Mouse (Mus musculus) kidney, postnatal 4 days (tissue): Measurements from ENCODE around the gene Itpr2.

ENCODE experiments used
- DNase-seq, 2 experiments: peaks; one replicate each; pipeline ENCODE4 v3.0.0; 2021; ENCODE audit warnings: mixed read lengths in 2 of 2

Itpr2 gene

GRCm38 (mm10) chr6:146208983-146209382, 293.0 kb downstream of the Itpr2 start:
- peak; percentile 27 to 46 for DNase-seq

GRCm38 (mm10) chr6:146207204-146207959, 294.6 kb downstream of the Itpr2 start:
- DNase-seq: peak; percentile 13 to 36

- DNase-seq: no peak
Observed at GRCm38 (mm10) chr6:146205136-146205535, 296.9 kb downstream of the Itpr2 start.

DNA sequence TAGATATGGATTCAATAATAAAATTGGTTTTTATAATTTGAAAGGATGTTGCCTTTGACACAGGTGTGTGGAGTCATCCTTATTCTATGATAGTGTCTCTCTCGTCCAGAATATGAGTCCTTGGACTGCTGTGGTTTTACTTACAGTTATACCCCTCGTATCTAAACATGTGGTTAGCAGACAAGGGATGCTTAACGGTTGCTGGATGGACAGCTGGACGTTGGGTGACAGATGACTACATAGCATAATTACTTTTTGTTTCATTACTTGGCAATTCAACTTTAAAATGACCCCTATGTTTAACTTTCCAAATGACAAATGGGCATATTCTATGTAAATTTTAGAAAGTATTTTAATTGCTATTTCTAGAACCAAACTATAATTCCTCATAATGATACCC, 297.6 kb downstream of the Itpr2 start:
- no peak for DNase-seq

- no peak for DNase-seq
Observed at GRCm38 (mm10) chr6:146197868-146198379, 304.1 kb downstream of the Itpr2 start.

DNA sequence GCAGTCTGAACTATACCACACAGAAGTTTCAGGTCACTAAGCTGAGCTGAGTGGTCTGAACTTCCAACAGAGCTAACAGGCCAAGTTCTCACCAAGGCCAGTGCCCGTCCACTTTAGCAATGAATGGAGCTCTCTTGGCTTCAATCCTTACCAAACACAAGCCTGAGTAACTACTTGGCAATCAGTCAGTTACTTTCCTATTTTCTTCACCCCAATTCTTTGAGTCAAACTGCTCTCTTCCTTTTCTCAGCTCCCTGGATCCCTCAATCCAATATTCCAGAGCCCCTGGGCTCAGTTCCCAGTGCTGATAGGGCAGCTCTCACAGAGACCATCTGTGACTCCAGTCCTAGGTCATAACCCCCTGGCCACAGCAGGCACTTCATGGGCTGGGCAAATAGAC, 305.3 kb downstream of the Itpr2 start:
- DNase-seq: no peak

- DNase-seq: no peak
Observed at GRCm38 (mm10) chr6:146195854-146196457, 306.1 kb downstream of the Itpr2 start.

- no peak for DNase-seq
Observed at GRCm38 (mm10) chr6:146191931-146192330, 310.1 kb downstream of the Itpr2 start.

GRCm38 (mm10) chr6:146190006-146190405, 312.0 kb downstream of the Itpr2 start:
- DNase-seq: peak; percentile 69 to 75

- no peak for DNase-seq
Observed at GRCm38 (mm10) chr6:146185532-146185931, 316.5 kb downstream of the Itpr2 start.

DNA sequence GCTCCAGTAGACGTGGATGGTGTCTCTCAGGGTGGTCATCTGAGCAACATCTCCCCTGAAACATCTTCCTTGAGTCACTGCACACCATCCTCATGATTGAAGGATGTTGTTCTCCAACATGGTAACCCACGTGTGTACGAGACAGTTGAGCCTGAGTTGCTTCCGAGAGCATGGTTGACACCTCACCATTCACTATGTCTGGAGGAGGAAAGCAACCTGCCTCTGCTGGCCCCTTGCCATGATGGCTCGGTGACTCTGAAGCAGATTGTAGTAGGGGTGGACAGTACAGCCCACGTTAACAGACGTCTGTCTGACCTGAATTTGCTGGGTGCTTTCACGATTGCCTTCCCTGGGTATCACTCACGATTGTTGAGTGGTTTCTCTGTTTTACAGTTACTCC, 317.3 kb downstream of the Itpr2 start:
- no peak for DNase-seq

- no peak for DNase-seq
Observed at GRCm38 (mm10) chr6:146174644-146175250, 327.3 kb downstream of the Itpr2 start.

- peak; percentile 65 to 77 for DNase-seq
Observed at GRCm38 (mm10) chr6:146170603-146171051, 331.4 kb downstream of the Itpr2 start.

DNA sequence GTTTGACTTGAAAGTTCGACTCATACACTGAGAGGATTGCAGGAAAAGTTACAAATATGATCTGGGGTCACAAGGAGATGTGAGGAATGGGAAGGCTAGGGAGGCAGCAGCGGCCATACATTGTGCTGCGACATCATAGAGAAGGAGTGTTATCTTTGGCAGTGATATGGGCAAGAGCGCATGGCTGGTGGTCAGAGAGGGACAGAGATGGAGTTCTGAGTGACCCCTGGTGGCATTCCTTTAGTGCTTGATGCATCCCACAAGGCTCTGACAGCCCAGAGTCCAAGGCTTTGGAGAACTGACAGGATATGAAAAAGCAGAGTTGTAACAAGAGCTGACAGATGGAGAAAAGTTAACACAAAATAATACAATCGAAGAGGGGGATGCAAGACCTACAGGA, 334.8 kb downstream of the Itpr2 start:
- peak; percentile 12 to 25 for DNase-seq

GRCm38 (mm10) chr6:146159641-146160040, 342.4 kb downstream of the Itpr2 start:
- no peak for DNase-seq

GRCm38 (mm10) chr6:146158717-146159116, 343.3 kb downstream of the Itpr2 start:
- no peak for DNase-seq

DNA sequence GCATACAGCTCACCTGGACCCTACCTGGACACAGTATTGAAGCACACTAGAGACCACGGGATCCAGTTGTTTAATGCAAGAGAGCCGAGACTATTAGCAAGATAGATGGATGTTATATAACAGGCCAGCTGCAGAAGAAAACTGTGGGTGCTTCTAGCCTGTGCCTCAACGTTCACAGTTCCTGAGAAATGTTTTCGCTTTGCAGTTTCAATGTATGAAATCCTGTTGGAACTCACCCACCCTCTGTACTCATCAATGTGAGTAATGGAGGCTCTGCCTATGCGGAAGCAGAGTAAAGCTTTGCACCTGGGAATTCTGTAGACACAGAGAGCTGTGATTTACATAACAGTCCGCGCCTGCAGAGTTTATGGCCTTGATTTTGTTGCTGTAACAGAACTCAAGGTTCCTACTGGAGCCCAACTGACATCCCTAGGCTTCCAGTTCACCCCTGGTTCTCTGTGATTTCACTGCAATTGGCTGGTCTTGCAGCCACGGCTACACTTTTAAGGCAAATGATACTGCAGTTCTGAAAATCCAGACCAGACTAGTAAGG, 344.0 kb downstream of the Itpr2 start:
- no peak for DNase-seq

GRCm38 (mm10) chr6:146157099-146157498, 344.9 kb downstream of the Itpr2 start:
- no peak for DNase-seq

DNA sequence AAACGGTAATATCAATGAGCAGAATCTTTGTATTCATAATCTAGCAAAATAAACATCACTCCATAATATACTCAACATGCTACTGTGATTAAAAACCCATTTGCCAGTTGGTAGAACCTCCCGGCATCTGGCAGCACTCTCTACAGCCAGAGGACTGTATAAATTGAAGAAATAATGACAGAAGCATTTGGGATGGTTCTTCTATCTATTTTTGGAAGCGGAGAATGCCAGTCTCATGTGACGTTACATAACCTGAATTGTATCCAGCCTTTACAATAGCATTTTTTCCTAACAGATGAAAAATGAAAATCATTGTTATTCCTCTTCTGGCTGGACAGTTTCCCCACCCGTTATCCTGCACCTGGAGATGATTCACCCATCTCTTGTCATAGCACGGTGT, 345.5 kb downstream of the Itpr2 start:
- no peak for DNase-seq

GRCm38 (mm10) chr6:146155156-146155734, 346.8 kb downstream of the Itpr2 start:
- no peak for DNase-seq

DNA sequence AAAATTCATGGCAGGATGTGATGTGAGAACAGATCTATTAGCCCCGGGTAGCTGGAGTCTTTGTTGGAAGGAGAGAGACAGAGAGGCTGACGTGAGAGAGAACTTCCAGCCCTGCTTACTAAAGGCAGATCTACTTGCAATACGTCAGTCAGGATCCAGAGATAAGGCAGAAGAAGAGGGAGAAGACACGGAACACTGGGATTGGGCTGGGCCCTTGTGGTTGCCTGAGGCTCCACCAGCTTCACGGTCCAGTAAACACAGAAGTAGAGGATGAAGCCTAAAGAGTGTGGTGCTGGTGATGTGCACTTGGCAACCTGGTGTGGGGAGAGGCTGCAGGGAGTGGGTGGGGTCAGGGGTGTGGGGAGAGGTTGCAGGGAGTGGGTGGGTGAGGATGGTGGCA, 349.2 kb downstream of the Itpr2 start:
- DNase-seq: no peak

GRCm38 (mm10) chr6:146140966-146141585, 360.9 kb downstream of the Itpr2 start:
- DNase-seq: no peak

GRCm38 (mm10) chr6:146140171-146140570, 361.9 kb downstream of the Itpr2 start:
- no peak for DNase-seq
